Mouse (Mus musculus) adrenal gland, adult (tissue): ENCODE data around the gene Supt5.
A peak's percentile ranks its signal among the peaks of the same experiment; 100 is the strongest.

Source experiments
- DNase-seq, 2 experiments: peaks; one replicate each; pipeline ENCODE4 v3.0.0; 2022 to 2023; ENCODE audit warnings: low spot score in 1 of 2; ENCODE audit not compliant: inconsistent age in 2 of 2

Gene Supt5

DNA sequence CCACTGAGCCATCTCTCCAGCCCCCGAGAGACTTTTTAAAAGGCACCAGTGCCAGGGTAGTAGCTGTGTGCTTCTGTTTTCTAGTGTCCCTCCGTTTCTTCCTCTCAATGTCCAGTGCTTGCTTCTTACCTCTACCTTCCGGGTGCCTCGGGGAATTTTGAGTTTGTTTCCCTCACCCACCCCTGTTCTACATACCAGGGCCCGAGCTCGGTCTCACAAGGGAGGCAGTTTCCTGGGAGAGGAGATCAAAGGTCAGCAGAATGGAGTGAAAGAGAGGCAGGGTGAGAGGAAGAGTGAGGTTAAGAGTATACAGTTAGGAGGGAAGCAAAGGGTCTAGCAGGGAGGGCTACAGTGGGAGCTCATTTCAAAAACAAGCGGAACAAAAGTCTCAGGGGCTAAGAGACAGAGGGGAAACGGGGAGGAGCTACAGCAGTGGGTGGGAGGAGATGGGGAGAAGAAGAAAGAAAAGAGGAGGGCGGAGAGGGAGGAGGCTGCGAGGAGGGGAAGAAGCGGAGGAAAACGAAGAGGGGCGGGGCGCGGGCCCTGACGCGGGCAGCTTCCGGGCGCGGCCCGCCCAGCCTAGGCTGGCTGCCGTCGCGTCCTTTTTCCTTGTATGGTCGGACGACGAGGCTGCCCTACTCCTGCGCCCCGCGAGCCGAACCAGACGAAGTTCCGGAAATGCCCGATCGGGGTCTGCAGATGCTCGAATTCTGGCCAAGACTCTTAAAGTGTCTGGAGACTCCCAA is 36.8 kb upstream of the Supt5 start:
- DNase-seq: peak; percentile 93 to 96

DNA sequence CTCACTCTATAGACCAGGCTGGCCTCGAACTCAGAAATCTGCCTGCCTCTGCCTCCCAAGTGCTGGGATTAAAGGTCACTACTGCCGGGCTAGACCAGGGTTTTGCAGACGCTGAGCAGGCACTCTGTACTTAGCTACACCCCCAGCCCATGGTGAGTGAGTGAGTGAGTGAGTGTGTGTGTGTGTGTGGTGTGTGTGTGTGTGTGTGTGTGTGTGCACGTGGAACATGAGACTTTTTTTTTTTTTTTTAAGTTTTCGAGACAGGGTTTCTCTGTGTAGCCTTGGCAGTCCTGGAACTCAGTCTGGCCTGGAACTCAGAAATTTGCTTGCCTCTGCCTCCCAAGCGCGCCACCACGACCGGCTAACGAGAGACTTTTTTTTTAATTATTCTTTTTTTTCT is 36.1 kb upstream of the Supt5 start:
- no peak for DNase-seq

DNA sequence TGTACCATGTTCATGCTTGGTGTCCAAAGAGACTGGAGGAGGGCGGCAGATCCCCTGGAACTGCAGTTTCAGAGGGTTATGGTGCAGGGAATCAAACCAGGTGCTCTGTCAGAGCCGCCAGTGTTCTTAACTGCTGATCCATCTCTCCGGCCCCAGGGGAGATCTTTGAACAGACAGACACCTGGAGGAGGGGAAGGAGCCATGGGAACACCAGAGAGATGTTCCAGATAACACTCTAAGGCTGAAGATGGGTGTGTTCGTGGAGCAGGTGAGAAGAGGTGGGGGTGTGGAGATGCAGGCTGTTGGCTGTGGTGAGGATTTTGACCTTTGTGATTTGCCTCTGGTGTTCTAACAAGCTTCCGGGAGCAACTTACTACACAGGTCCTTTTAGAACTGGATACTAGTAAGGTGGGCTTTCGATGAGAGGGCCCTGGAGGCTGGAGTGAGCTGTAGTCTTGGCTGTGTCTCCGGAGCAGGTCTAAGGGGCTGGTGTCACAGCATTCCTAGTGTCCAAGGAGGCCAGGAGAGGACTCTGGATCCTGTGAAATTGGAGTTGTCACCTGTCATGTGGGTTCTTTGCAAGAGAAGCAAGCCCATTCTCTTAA is 35.4 kb upstream of the Supt5 start:
- DNase-seq: peak in 1 of 2 experiments; percentile 62

DNA sequence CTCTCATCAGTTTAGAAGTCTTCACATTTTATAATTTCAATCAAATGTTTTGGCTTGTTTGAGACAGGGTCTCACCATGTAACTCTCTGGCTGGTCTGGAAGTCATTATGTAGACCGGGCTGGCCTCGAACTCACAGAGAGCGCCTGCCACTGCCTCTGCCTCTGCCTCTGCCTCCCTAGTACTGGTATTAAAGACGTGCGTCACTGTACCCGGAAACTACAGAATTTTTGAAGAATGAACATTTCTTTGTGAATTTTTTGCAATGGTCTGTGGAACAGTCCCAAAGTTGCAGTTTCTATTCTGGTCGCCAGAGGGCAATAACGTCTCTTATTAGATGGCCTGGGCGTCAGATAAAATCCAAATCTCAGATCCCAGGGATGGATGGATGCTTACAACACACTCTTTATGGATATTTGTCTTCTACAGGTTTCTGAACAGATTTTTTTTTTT is 34.6 kb upstream of the Supt5 start:
- peak; percentile 84 to 95 for DNase-seq

DNA sequence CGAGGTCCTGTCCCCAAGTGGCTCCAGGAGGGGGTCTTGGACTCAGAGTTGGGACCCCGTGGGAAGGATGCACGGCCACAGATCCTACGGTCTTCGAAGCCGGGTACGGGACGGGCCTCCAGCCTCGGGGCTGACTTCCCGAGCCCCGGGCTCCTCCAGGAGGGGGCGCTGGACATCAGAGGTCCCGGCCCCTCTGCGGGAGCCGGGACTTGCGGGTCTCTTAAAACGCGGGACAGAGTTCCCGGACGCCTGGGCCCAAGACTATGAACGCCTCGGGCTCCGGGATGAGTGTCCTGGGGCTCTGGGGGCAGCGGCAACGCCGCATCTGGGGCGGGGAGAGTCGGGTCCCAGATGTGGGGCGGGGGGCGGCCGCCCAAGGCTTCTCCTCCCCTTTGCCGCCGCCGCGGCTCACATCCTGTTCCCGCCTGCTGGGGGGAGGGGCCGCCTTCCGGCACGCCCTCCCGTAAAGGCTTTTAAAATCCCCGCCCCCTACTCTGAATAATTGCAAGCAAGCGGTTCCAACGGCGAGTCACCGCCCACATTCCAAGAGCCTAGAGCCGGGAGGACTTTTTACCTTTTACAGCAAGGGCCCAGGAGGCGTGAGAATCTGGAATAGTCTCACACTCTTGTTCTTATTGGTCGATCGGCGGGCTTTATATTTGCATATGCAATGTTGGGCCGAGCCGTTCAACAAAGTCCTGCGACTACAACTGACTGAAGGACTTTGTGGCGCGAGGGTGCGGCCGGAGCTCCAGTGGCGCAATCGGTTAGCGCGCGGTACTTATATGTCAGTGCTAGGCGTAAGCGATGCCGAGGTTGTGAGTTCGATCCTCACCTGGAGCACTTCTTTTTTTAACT is 33.9 kb upstream of the Supt5 start, which contains the start of gene Plekhg2:
Gene Plekhg2 (minus strand): TSS at position 349 of the 858 bp plus-strand sequence.
- peak; percentile 98 to 100 for DNase-seq

DNA sequence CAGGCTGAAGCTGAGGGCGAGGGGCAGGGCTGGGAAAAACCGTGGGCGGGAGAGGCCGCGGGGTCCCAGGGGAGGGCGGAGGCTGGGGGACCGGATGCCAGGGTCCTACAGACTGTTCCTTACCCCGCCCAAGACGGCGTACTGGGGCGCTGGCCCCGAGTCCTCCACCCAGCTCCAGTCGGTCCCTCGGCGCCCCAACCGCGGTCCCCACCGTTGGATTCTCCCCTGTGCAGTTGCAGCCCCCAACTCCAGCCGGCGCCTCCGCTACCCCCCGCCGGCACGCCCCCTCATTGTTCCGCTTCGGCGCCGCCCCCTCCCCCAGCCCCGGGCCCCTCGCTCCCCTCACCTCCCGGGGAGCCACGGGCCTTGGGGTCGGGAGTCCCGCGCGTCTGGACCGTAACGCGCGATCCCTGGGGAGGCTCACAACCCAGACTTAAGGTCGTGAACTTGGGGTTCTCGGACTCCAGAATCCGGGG is 33.0 kb upstream of the Supt5 start:
- DNase-seq: peak in 1 of 2 experiments; percentile 67

DNA sequence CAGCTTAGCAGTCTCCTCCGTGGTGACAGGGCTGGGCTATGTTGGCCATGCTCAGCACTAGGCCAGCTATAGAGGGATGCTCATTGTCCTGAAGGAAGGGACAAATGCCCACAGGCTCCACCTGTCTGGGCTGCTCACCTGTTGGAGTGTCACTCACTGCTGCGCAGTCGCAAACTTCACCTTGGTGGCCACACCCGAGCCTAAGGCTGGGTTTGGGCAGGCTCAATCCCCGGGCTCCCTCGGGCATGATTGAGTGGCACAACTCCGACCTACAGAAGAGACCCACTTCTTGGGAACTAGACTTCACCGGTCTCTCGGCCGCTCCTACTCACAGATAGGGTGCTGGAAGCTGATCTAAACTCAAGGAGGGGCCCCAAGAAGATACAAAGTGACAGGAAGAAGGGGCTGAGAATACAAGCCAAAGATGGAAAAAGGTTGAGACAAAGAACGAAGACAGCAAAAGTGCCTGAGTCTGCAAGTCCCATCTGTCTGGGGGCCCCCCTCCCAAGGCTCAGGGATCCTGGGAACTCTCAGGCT is 32.5 kb upstream of the Supt5 start:
- peak in 1 of 2 experiments; percentile 82 for DNase-seq

DNA sequence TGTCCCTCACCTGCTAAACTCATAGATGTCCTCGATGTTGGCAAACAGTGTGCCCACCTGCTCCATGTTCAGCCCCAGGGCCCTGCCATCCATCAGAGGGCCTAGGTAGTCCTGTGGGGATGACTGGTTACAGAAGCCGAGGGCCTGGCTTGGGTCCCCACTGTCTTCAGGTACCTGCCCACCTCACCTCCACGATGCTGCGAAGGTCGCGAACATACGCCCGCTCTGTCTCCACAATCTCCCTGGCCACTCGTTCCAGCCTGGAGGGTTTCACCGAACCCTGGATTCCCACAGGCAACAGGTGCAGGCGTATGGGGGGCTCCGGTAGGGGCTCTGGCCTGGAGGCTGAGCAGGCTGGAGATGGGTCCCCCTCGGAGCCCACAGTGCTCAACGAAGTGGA is 31.5 kb upstream of the Supt5 start:
- DNase-seq: no peak

DNA sequence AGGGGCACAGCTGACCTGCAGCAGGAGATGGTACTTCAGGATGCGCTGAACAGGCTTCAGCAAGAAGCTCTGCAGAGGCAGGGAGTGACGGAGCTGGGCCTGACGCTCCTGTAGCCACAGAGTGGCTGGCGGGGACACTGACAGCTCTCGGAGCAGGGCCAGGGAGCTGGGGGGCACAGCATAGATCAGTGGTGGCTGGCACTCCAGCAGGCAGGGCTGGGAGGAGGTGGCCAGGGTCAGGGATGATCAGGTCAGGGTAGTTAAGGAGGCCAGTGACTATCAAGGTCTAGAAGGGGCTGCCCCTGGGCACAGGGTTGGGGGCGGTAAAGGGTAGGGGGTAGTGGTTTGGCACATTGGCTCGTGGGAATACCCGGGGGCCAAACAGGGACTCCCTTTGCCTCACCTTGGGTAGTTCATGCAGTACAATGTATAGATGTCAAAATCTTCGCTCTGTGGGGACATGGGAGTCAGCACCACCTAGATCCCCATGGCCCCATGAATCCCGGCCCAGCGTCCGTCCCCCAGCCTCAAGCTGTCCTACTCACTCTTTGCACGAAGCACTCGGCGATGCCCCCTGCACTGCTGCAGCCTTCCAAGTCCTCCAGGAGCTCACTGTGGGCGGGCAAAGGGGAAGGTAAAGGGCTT is 29.9 kb upstream of the Supt5 start:
- DNase-seq: no peak

DNA sequence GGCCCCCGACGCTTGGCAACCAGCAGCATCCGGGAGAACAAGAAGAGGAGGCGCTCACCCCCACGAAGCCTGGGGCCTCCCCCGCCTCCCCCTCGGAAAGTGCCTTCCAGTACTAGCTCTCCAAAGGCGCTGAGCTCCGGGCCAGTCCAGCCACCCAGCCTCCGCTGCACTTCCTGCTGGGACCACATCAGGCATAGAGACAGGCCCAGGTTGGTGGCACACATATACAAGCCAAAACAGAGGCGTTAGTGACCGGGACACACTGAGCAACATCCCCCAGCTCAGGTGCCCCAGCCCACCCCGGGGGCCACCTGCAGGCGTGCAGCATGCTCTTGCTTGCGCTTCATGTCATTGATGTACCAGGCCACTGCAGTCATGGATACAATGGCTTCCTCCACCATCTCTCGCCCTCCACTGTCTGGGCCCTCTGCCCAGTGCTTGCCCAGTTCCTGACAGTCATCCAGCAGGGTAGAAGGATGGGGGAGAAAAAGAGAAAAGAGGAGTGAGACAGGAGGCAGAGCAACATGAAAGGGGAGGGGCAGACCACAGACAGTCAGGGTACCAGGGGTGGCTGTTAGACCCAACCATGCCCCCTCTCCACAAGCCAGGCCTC is 29.2 kb upstream of the Supt5 start:
- no peak for DNase-seq

DNA sequence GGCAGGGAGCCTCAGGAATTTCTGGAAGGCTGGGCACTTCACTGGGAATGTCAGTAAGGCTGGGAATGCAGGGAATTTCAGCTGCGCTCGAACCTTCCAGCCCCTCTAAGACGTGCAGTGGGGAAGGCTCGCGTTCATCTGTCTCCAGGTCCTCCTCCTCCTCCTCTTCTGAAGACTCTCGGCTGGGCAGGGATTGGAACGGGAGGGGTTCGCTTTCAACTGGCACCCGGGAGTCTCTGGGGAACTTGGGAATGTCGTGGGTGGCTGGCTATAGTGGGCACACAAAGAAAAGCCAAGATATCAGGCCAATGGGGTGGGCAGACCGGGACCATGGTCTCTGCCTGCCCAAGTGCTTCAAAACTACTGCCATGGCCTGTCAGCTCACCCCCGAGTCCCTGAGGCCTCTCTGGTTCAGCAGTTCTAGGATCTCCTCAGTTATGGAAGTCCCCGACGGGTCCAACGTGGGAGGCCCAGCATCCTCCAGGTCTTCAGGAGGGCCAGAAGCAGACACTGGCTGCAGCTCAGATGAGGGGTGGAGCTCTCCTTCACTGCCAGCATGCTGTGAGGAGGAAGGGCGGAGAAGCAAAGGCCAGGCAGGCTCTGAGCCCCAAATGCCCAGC is 24.0 kb upstream of the Supt5 start:
- no peak for DNase-seq

DNA sequence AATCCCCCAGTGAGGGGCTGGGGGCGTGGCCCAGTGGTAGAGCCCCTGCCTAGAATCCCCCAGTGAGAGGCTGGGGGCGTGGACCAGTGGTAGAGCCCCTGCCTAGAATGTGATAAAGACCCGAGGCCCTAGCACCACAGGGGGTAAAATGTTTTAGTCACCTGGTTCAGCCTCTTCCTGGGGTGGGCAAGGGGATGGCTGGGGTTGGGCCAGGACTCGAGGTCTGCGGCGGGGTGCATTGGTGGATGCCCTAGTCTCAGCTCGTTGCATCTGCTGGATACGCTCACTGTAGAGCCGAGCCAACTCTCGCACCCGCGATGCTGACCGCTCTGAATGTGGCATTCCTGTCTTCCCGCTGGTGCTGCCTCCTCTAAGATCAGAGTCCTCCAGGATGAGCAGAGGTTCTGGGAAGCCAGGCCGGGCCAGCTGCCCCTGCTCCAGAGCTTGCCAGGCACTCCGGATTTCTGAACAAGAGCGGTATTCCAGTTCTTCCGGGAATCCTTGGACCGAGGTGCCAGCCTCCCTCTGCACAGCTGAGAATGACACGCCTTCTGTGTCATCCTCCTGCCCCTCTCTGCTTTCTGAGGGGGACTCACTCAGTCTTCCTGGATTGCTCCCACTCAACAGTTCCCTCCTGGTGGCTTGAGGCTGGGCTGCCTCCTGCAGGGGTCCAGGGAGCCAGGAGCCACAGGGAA is 23.2 kb upstream of the Supt5 start:
- DNase-seq: no peak

DNA sequence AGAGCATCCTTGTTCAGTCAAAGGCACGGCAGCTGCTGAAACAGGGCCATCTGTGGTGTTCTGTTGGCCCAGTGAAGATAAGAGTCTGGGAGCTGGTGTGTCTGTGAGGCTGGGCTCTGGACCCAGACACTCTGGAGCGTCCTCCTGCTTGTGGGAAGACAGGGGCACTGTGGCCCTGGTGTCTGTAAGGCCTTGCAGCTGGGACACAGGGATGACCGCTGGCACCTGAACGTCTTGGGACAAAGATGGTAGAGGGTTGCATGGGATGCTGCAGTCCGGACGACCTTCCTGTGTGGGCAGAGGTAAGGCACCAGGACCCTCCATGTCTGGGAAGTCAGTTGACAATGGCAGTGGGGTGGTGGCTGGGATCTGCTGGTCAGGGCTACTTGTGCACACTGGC is 21.7 kb upstream of the Supt5 start:
- DNase-seq: no peak

DNA sequence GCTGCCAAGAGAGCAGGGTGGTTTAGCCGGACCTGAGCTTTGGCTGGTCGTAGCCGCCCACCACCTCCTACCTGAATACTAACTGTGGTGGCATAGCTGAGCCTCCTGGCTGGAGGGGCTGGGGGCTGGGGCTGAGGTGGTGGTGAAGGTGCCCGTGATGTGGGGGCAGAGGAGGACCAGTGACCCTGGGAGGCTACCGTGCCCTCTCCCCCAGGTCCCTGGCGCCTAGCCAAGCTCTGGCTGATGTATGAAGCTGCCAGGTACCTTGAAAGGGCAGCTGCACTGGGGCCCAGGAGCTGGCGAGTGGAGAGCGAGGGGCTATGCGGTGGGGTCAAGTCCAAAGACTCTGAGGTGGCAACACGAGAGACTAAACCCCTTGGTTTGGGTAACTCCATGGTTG is 21.3 kb upstream of the Supt5 start:
- DNase-seq: no peak

DNA sequence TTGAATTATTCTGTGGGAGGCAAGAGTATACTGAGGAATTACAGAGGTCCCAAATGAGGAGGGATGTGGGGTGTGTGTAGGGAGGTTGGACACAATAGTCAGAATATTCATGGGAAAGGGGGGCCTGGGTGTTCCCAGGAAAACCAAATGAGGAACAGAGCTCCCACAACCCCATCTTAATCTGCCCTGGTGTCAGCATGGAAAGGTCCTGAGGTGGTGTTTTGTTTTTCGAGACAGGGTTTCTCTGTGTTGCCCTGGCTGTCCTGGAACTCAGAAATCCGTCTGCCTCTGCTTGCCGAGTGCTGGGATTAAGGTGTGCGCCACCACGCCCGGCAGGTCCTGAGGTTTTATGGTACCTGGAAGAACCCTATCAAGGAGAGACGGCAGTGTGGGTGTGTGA is 19.9 kb upstream of the Supt5 start:
- DNase-seq: no peak

DNA sequence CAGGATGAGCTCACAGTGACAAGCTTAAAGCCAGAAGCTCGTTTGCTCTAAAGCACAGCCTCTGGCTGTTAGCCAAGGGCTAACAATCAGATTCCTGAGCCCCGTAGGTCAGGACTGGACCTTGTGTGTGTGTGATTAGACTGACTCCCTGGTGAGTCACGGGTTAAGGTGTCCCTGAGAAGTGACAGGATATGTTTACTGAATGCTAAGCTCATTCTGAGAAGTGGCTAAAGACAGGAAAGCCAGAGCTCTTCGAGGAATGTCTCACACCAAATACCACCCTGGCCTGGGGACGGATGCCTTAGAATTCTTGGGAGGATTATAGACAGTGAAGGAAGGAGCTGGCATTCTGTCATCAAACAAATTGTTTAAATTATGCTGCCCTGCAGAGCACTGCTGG is 19.4 kb upstream of the Supt5 start:
- peak; percentile 63 to 83 for DNase-seq

DNA sequence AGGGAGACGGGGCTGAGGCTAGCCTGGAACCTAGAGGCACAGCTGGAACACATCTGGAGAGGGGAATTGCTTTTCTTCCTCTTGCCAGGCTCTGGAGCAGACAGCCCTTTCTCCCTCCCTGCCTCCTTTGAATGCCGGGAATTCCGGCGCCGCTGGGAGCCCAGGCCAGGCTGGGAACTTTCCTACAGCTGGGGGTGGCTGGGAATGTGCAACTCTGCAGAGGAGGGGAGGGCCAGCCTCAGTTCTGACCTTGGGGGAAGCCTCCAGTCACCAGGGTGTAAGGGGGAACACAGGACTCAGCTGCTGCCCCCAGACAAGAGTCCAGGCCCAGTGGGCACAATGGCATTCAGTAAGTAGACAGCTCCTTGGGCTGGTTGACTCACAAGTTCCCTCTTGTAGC is 18.4 kb upstream of the Supt5 start:
- peak; percentile 52 to 64 for DNase-seq

DNA sequence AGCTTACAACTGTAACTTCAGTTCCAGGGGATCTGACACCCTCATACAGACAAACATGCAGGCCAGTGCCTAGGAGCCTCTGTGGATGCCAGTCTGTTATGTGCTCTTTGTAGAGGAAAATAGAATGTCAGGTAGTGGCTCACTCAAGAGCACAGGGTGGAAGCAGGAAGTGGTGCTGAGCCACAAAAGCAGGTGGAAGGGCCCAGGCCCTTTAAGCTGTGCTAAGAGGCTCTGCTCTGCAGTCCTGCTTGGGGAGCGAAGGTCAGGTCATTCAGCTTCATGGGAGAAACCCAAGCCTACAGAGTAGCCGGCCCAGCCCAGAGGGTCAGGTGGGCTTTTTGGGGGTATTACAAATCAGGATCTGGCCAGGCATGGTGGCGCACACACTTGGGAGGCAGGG is 16.7 kb upstream of the Supt5 start:
- DNase-seq: no peak

DNA sequence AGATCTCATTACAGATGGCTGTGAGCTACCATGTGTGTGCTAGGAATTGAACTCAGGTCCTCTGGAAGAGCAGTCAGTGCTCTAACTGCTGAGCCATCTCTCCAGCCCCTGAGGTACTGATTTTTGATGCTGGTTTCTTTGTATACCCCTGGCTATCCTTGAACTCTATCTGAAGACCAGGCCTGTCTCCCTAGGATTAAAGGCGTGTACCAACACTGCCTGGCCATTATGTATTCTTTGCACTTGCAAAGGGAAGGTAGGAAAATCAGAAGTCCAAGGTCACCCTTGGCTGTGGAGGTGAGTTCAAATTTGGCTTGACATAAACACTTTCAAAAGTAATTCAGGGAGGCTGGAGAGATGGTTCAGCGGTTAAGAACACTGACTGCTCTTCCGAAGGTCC is 16.1 kb upstream of the Supt5 start:
- no peak for DNase-seq
